In genomic region chr6:113847092-113847491, GRCm38 (mm10) we compare ENCODE assay signal across 26 mouse cellular contexts.
"Had no signal": no experiment of that assay in that cellular context is flagged by ENCODE, and none has a peak within 500 bp of the region (broad histone marks: within the 10 kb centered on the region; RNA-seq: fewer than 3 reads in every experiment).

No protein-coding gene starts in this region.

- H3K27me3 ChIP-seq: embryonic facial prominence, embryonic 12.5 days; embryonic facial prominence, embryonic 13.5 days; embryonic facial prominence, embryonic 15.5 days; forebrain, embryonic 12.5 days; forebrain, embryonic 13.5 days; forebrain, embryonic 15.5 days had no signal

- H3K27ac ChIP-seq: embryonic facial prominence, embryonic 10.5 days; embryonic facial prominence, embryonic 12.5 days; embryonic facial prominence, embryonic 13.5 days; embryonic facial prominence, embryonic 15.5 days; forebrain, embryonic 10.5 days; forebrain, embryonic 12.5 days; forebrain, embryonic 13.5 days; gastrocnemius, adult 2 months; heart, adult 2 months; heart, embryonic 10.5 days had no signal

- H3K36me3 ChIP-seq: embryonic facial prominence, embryonic 10.5 days; embryonic facial prominence, embryonic 12.5 days; embryonic facial prominence, embryonic 13.5 days; embryonic facial prominence, embryonic 15.5 days; forebrain, embryonic 10.5 days; forebrain, embryonic 12.5 days; heart, embryonic 10.5 days had no signal

- H3K4me2 ChIP-seq: embryonic facial prominence, embryonic 12.5 days; embryonic facial prominence, embryonic 13.5 days; embryonic facial prominence, embryonic 15.5 days; forebrain, embryonic 12.5 days; forebrain, embryonic 13.5 days; forebrain, embryonic 15.5 days; heart, embryonic 11.5 days had no signal

- DNase-seq: cerebellum, adult 9-10 months; cerebellum, adult 9-11 months; cerebellum, postnatal 14 days; cerebellum, postnatal 25 days; cerebellum, postnatal 36 days; embryo, embryonic 11 days; gastrocnemius, adult 2 months; gastrocnemius, postnatal 10 days; gastrocnemius, postnatal 14 days; gastrocnemius, postnatal 25 days; gastrocnemius, postnatal 36 days; heart, adult 11 months; heart, adult 18-20 months; heart, adult 2 months had no signal

- ATAC-seq: forebrain, embryonic 13.5 days; forebrain, embryonic 14.5 days; forebrain, embryonic 15.5 days had no signal

- H3K4me3 ChIP-seq: embryonic facial prominence, embryonic 10.5 days; embryonic facial prominence, embryonic 12.5 days; embryonic facial prominence, embryonic 13.5 days; embryonic facial prominence, embryonic 15.5 days; erythroblast, embryonic 14.5 days; forebrain, embryonic 10.5 days; forebrain, embryonic 12.5 days; forebrain, embryonic 13.5 days; forebrain, embryonic 15.5 days; gastrocnemius, adult 2 months; heart, adult 2 months; heart, embryonic 10.5 days had no signal

- H3K9ac ChIP-seq: embryonic facial prominence, embryonic 12.5 days; embryonic facial prominence, embryonic 13.5 days; embryonic facial prominence, embryonic 15.5 days; forebrain, embryonic 12.5 days; forebrain, embryonic 13.5 days; forebrain, embryonic 15.5 days had no signal

- H3K9me3 ChIP-seq: embryonic facial prominence, embryonic 10.5 days; embryonic facial prominence, embryonic 12.5 days; embryonic facial prominence, embryonic 13.5 days; embryonic facial prominence, embryonic 15.5 days; forebrain, embryonic 10.5 days; forebrain, embryonic 12.5 days; forebrain, embryonic 13.5 days; forebrain, embryonic 15.5 days; heart, embryonic 10.5 days had no signal

- H3K4me1 ChIP-seq: embryonic facial prominence, embryonic 12.5 days; embryonic facial prominence, embryonic 13.5 days; embryonic facial prominence, embryonic 15.5 days; heart, embryonic 10.5 days had no signal
